27 mouse cellular contexts compared by ENCODE assay signal in genomic region chr1:120501496-120501895, GRCm38 (mm10). TPM values are rescaled to one million over a fixed set of nuclear protein-coding genes. Genes with fewer than 3 reads are reported as not detected.
"Had no signal": no experiment of that assay in that cellular context is flagged by ENCODE, and none has a peak within 500 bp of the region (broad histone marks: within the 10 kb centered on the region; RNA-seq: fewer than 3 reads in every experiment).

No protein-coding gene starts in this region.

- ATAC-seq: midbrain, embryonic 13.5 days; midbrain, embryonic 15.5 days had no signal

- H3K27me3 ChIP-seq: liver, embryonic 13.5 days; liver, embryonic 15.5 days; midbrain, embryonic 13.5 days; midbrain, embryonic 15.5 days; neural tube, embryonic 12.5 days; stomach, embryonic 15.5 days had no signal

- DNase-seq: liver, embryonic 13.5 days; lung, adult 18-20 months; lung, embryonic 14.5 days; lung, postnatal 14 days; lung, postnatal 36 days; retina, postnatal 1 day; right cerebral cortex, adult 18-20 months; right cerebral cortex, postnatal 25 days; right cerebral cortex, postnatal 4 days; thymus, adult 2 months; thymus, postnatal 25 days; thymus, postnatal 4 days had no signal

- H3K4me3 ChIP-seq: liver, embryonic 13.5 days; liver, embryonic 15.5 days; megakaryocyte, embryonic 14.5 days; midbrain, embryonic 13.5 days; midbrain, embryonic 15.5 days; neural tube, embryonic 12.5 days; stomach, embryonic 15.5 days had no signal

- H3K4me2 ChIP-seq: liver, embryonic 11.5 days; liver, embryonic 13.5 days; liver, embryonic 15.5 days; lung, embryonic 14.5 days; midbrain, embryonic 11.5 days; midbrain, embryonic 13.5 days; midbrain, embryonic 15.5 days; neural tube, embryonic 12.5 days; stomach, embryonic 15.5 days had no signal

- H3K9ac ChIP-seq: liver, embryonic 13.5 days; liver, embryonic 15.5 days; lung, embryonic 14.5 days; midbrain, embryonic 13.5 days; midbrain, embryonic 15.5 days; neural tube, embryonic 12.5 days; stomach, embryonic 15.5 days had no signal

- H3K36me3 ChIP-seq: liver, embryonic 13.5 days; liver, embryonic 15.5 days; midbrain, embryonic 13.5 days; midbrain, embryonic 15.5 days; neural tube, embryonic 12.5 days; stomach, embryonic 15.5 days had no signal

- H3K9me3 ChIP-seq: liver, embryonic 13.5 days; liver, embryonic 15.5 days; megakaryocyte, embryonic 14.5 days; midbrain, embryonic 13.5 days; midbrain, embryonic 15.5 days; neural tube, embryonic 12.5 days; stomach, embryonic 15.5 days had no signal

- H3K4me1 ChIP-seq: liver, embryonic 13.5 days; liver, embryonic 15.5 days; megakaryocyte, embryonic 14.5 days; midbrain, embryonic 13.5 days; midbrain, embryonic 15.5 days; neural tube, embryonic 12.5 days; stomach, embryonic 15.5 days had no signal

- H3K27ac ChIP-seq: liver, embryonic 13.5 days; liver, embryonic 15.5 days; macrophage; midbrain, embryonic 13.5 days; midbrain, embryonic 15.5 days; neural tube, embryonic 12.5 days; stomach, embryonic 15.5 days; stomach, postnatal 0 days had no signal

RNA-seq across cellular contexts. Expression of gene Marco, which starts 3.3 kb away (rescaled TPM):
- total RNA-seq: monocyte, adult 5-6 weeks had no signal
- polyA plus RNA-seq: midbrain, embryonic 11.5 days; midbrain, postnatal 0 days; neural tube, embryonic 12.5 days; neural tube, embryonic 14.5 days; small intestine, adult 2 months; testis, adult 2 months had no signal
